8 mouse cellular contexts compared by ENCODE assay signal in genomic region chr1:34150416-34151093, GRCm38 (mm10).
DNase-seq lines count a peak whose midpoint lies in the region; ATAC-seq and TF ChIP-seq lines count a peak whose summit lies in the region.

No protein-coding gene starts in this region.

- TF ChIP-seq POLR2A in cortical plate, adult 2 months (IDR thresholded peaks at IDR 0.05; ENCODE audit: extremely low read depth, insufficient read depth, low read length), result no peak

- H3K4me1 ChIP-seq in kidney, embryonic 16.5 days (ENCODE audit: insufficient read depth, low read length), result no peaks in the 10 kb centered on the region
- H3K4me1 ChIP-seq in cortical plate, adult 2 months (ENCODE audit: control insufficient read depth, insufficient read depth, low read length), result no peaks in the 10 kb centered on the region
- no peaks in the 10 kb centered on the region for H3K4me1 ChIP-seq in heart, embryonic 15.5 days (replicated peaks)
- H3K4me1 ChIP-seq in midbrain, embryonic 13.5 days (replicated peaks), result no peaks in the 10 kb centered on the region

- no peak for TF ChIP-seq CTCF in cortical plate, adult 2 months (IDR thresholded peaks at IDR 0.05; ENCODE audit: extremely low read depth, insufficient read depth, low read length)

- no peak for DNase-seq in kidney, postnatal 4 days
- no peak for DNase-seq in left cerebral cortex, adult 18-20 months (ENCODE audit: low spot score in 2 of 2)

- H3K9me3 ChIP-seq in kidney, embryonic 16.5 days (ENCODE audit: low read length), result 0 out of 2 replicates have a peak, but pooled peaks cover 3% of the 10 kb centered on the region
- H3K9me3 ChIP-seq in heart, embryonic 15.5 days (replicated peaks), result no peaks in the 10 kb centered on the region
- H3K9me3 ChIP-seq in midbrain, embryonic 13.5 days, result no peaks in the 10 kb centered on the region

- H3K36me3 ChIP-seq in kidney, embryonic 16.5 days (ENCODE audit: insufficient read depth, low read length), result no peaks in the 10 kb centered on the region
- peaks cover 7% of the 10 kb centered on the region; the same call in 1 of the 2 replicates for H3K36me3 ChIP-seq in heart, embryonic 15.5 days
- peaks cover 3% of the 10 kb centered on the region; the same call in 1 of the 2 replicates for H3K36me3 ChIP-seq in midbrain, embryonic 13.5 days

- WGBS in kidney, embryonic 16.5 days, result 50% methylated on average over 10 of the region's 10 CpGs
- WGBS in heart, embryonic 15.5 days, result 58% methylated on average over 10 of the region's 10 CpGs
- 38% methylated on average over 10 of the region's 10 CpGs for WGBS in midbrain, embryonic 13.5 days

- peak overlapping the region; percentile 8 for H3K27ac ChIP-seq in kidney, embryonic 16.5 days (ENCODE audit: low read length)
- H3K27ac ChIP-seq in cortical plate, adult 2 months (ENCODE audit: insufficient read depth, low read length), result peak overlapping the region; percentile 42; the same call in 1 of the 2 replicates
- H3K27ac ChIP-seq in heart, embryonic 15.5 days, result peak overlapping the region; percentile 62
- H3K27ac ChIP-seq in midbrain, embryonic 13.5 days, result peak overlapping the region; percentile 16; the same call in 1 of the 2 replicates

- H3K4me3 ChIP-seq in kidney, embryonic 16.5 days (ENCODE audit: low read length), result no peak overlapping the region
- no peak overlapping the region for H3K4me3 ChIP-seq in cortical plate, adult 2 months (ENCODE audit: insufficient read depth, low read length)
- no peak overlapping the region for H3K4me3 ChIP-seq in heart, embryonic 15.5 days
- H3K4me3 ChIP-seq in midbrain, embryonic 13.5 days (replicated peaks), result no peak overlapping the region

- H3K9ac ChIP-seq in kidney, embryonic 16.5 days (replicated peaks; ENCODE audit: low read length), result no peak overlapping the region
- no peak overlapping the region for H3K9ac ChIP-seq in heart, embryonic 15.5 days
- H3K9ac ChIP-seq in midbrain, embryonic 13.5 days (replicated peaks), result no peak overlapping the region

- peak; percentile 71; the same call in 1 of the 2 replicates for ATAC-seq in kidney, embryonic 16.5 days (ENCODE audit: low FRiP score, low TSS enrichment)
- no peak for ATAC-seq in heart, embryonic 15.5 days (replicated peaks; ENCODE audit: insufficient number of reproducible peaks, insufficient read depth, low FRiP score, low read depth)
- ATAC-seq in midbrain, embryonic 13.5 days, result no peak; the same call in 1 of the 2 replicates
- no peak for ATAC-seq in activated CD4-positive, CD25-positive, alpha-beta regulatory T cell, adult 4 months
- no peak for ATAC-seq in monocyte, adult 5-6 weeks (replicated peaks; ENCODE audit: insufficient number of reproducible peaks, low FRiP score, low TSS enrichment, poor library complexity, severe bottlenecking)

- H3K4me2 ChIP-seq in kidney, embryonic 16.5 days (replicated peaks; ENCODE audit: low read depth, low read length), result no peak overlapping the region
- H3K4me2 ChIP-seq in heart, embryonic 15.5 days, result no peak overlapping the region
- H3K4me2 ChIP-seq in midbrain, embryonic 13.5 days (replicated peaks), result no peak overlapping the region

- no peaks in the 10 kb centered on the region for H3K27me3 ChIP-seq in kidney, embryonic 16.5 days (ENCODE audit: insufficient read depth, low read length)
- H3K27me3 ChIP-seq in heart, embryonic 15.5 days, result no peaks in the 10 kb centered on the region
- no peaks in the 10 kb centered on the region for H3K27me3 ChIP-seq in midbrain, embryonic 13.5 days

Comparison
In these comparisons a context has a peak if more than half of its experiments do, and no peak if none do; other contexts are left out.
1. H3K27ac ChIP-seq: peak in every context shown above with its lines; median percentile 62 in heart, embryonic 15.5 days; 42 in cortical plate, adult 2 months; 16 in midbrain, embryonic 13.5 days; 8 in kidney, embryonic 16.5 days.